Mouse (Mus musculus) ES-E14 (cell line): Measurements from ENCODE around the gene Rps13. TPM values are rescaled to one million over a fixed set of nuclear protein-coding genes. Genes with fewer than 3 reads are reported as not detected.

Source experiments
- DNase-seq: peaks from one replicate; pipeline ENCODE4 v3.0.0-alpha.2; 2013; ENCODE audit warnings: low read depth, low spot score
- H3K27ac ChIP-seq: 2 replicates; pipeline ENCODE4 v1.5.1; 2012; ENCODE audit warnings: low read depth, mild to moderate bottlenecking, low read length, moderate library complexity, mixed read lengths; ENCODE audit not compliant: poor library complexity, insufficient read depth, severe bottlenecking
- H3K36me3 ChIP-seq: 2 replicates; pipeline ENCODE4 v1.6.1; 2012; ENCODE audit warnings: mild to moderate bottlenecking, low read length, moderate library complexity, mixed read lengths; ENCODE audit not compliant: control insufficient read depth, poor library complexity, insufficient read depth, severe bottlenecking
- H3K4me1 ChIP-seq, 2 experiments: fragments of 150-350 bp in 1 of 2; sonication (generic) in 1 of 2; 2 replicates each; pipeline ENCODE4 v1.6.1; 2012; ENCODE audit warnings: low read length in 2 of 2, mild to moderate bottlenecking in 1 of 2, mixed read lengths in 1 of 2; ENCODE audit not compliant: control insufficient read depth in 2 of 2, insufficient read depth in 2 of 2, poor library complexity in 1 of 2
- H3K4me3 ChIP-seq, 2 experiments: fragments of 150-350 bp in 1 of 2; sonication (generic) in 1 of 2; 2 replicates each; pipeline ENCODE4 v1.5.1; 2012; ENCODE audit warnings: low read length in 2 of 2, low read depth in 1 of 2, mild to moderate bottlenecking in 1 of 2, mixed read lengths in 1 of 2; ENCODE audit not compliant: insufficient read depth in 1 of 2, poor library complexity in 1 of 2, severe bottlenecking in 1 of 2
- H3K9ac ChIP-seq: 2 replicates; pipeline ENCODE4 v1.6.1; 2012; ENCODE audit warnings: low read depth, mild to moderate bottlenecking, low read length, mixed read lengths; ENCODE audit not compliant: poor library complexity, insufficient read depth, severe bottlenecking
- H3K9me3 ChIP-seq: fragments of 150-350 bp; sonication (generic); 2 replicates; pipeline ENCODE4 v1.6.1; 2012; ENCODE audit warnings: low read depth, mild to moderate bottlenecking, low read length; ENCODE audit not compliant: control insufficient read depth, insufficient read depth
- CHD2 ChIP-seq: IDR thresholded peaks from 2 replicates; pipeline ENCODE4 v1.6.1; 2014; ENCODE audit warnings: mild to moderate bottlenecking, low read depth, low read length, inconsistent platforms
- HCFC1 ChIP-seq: IDR thresholded peaks from 2 replicates; pipeline ENCODE4 v1.6.1; 2012; ENCODE audit warnings: low read length, inconsistent platforms, borderline replicate concordance; ENCODE audit not compliant: insufficient read depth
- MAFK ChIP-seq: IDR thresholded peaks from 2 replicates; pipeline ENCODE4 v1.6.1; 2014; ENCODE audit warnings: mild to moderate bottlenecking, low read depth, low read length, inconsistent platforms; ENCODE audit not compliant: insufficient read depth
- ZC3H11A ChIP-seq: IDR thresholded peaks from 2 replicates; pipeline ENCODE4 v1.6.1; 2012; ENCODE audit warnings: low read depth, mild to moderate bottlenecking, inconsistent platforms, low read length, borderline replicate concordance
- ZNF384 ChIP-seq: IDR thresholded peaks from 2 replicates; pipeline ENCODE4 v1.6.1; 2012; ENCODE audit warnings: low read depth, low read length, inconsistent platforms
- in situ Hi-C, 2 experiments: fragments of 600-800 bp; cut with MboI; formaldehyde crosslinking; loops; one replicate each; pipeline ENCODE4 v1.15.1; 2025; ENCODE audit warnings: low sequenced_read_pairs in 2 of 2, inconsistent platforms in 1 of 2; ENCODE audit not compliant: unreplicated experiment in 2 of 2
- total RNA-seq: library from RNA; depleted of rRNA; stranded (reverse); fragments of 300-350 nt; gene quantifications from 2 replicates; pipeline ENCODE4 v1.2.3, GENCODE M21; 2012

Gene Rps13
- total RNA-seq, 1 experiment: 1,038 TPM

DNA sequence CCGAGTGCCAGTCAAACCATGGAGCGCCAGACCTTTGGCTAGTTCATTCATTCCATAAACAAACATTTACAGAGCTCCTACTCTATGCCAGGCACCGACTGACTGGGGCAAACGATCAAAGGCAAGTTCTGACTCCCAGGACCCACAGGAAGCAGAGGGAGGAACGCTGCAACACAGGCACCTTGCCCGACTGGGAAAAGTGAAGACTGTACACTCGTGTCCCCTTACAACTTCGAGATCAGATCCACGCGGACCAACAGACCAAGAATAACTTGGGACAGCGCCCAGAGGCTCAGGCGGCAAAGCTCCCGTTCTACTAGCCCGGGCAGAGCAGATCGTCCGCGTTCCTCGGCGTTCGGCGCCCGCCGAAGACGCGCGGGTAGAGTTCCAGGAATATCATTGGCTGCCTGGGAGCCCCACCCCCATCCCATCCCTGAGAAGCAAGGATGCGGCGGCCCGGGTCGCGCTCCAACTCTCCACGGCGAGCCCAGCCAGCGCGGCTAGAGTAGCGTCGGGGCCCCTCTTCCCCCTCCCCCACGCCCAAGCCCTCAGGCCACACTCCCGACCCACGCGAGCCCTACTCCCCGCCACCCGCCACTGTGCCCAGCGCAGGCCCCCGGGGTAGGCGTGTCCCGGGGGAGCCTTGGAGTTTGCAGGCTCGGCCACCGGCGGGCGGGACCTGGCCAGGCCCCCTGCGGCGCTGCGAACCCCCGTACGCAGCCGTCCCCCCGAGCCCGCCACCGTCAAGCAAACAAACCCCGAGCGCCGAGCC lies 26.7 kb downstream of the Rps13 start:
- peak overlapping the region; percentile 95 for H3K9ac ChIP-seq
- no peak for TF ChIP-seq CHD2
- no peak for TF ChIP-seq ZNF384
- TF ChIP-seq ZC3H11A: no peak
- TF ChIP-seq HCFC1: no peak
- no peak for TF ChIP-seq MAFK
- H3K27ac ChIP-seq: peak overlapping the region; percentile 92
- no peaks in the 10 kb centered on the region for H3K9me3 ChIP-seq
- peaks cover 4 to 14% of the 10 kb centered on the region in 2 experiments; a peak in 3 of 4 replicates for H3K4me1 ChIP-seq
- no peaks in the 10 kb centered on the region; the same call in 1 of the 2 replicates for H3K36me3 ChIP-seq
- peak overlapping the region; percentile 89 to 98 for H3K4me3 ChIP-seq
- DNase-seq: peak; percentile 76
- in situ Hi-C loops: no loop called here

DNA sequence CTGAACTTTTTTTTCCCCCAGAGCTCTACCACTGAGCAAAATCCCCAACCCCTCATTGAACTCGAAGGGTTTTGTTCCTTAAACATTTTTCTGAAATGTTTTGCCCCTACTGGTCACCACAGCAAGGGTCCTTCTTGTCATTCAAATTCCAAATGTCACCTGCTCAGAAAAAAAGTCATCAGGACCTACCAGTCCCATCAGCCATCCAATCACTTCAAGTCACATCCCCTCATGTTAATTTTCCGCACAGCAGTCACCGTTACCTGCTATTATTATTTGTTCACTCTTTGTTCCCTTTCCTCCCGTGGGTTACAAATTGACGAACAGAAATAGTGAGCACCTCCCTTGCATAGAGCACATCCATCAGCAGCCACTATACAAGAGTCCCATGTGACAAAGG lies 27.4 kb downstream of the Rps13 start:
- Histone ChIP-seq H3K27ac (peak overlapping the region; percentile 92; the same call in 1 of the 2 replicates), H3K4me3 (peak overlapping the region; percentile 89 to 98), H3K36me3 (no peaks in the 10 kb centered on the region; the same call in 1 of the 2 replicates), H3K9ac (peak overlapping the region; percentile 81; the same call in 1 of the 2 replicates), H3K9me3 (no peaks in the 10 kb centered on the region), H3K4me1 (peaks cover 5 to 18% of the 10 kb centered on the region in 2 experiments; a peak in 3 of 4 replicates)
- in situ Hi-C loops: no loop called here
- TF ChIP-seq HCFC1 (no peak), MAFK (no peak), CHD2 (no peak), ZNF384 (peak; percentile 14; the same call in 1 of the 2 replicates)
- no peak for DNase-seq

DNA sequence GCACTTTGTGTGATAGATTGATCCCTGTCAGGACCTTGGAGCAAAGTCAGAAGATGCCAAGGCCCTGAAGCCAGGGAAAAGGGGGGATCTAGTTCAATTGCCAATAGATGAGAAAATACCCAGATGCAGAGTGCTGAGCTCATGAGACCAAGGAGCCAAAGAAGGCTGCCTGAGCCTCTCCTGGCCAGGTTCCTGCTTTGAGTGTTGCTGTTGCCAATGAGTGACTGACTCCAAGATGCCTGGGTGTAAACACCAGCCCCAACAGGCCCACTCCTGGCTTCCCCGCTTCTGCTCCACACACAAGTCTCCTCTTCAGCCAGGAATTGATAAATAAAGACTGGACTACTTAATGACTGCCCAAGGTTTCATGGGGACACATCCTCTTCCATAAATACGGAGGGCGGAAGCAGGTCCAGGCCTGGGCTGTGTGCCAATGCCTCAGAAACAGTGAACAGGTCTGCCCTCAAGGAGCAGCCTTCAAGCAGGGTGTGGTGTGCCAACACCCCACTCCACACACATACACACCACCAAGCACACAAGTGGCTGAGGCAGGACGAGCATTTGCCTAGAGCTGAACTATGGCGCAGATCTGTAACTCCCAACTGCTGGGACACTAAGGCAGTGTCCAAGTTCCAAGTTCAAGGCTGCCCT lies 32.2 kb downstream of the Rps13 start:
- Histone ChIP-seq H3K27ac (peak overlapping the region; percentile 68; the same call in 1 of the 2 replicates), H3K4me1 (peaks cover 12 to 37% of the 10 kb centered on the region in 2 experiments; a peak in 3 of 4 replicates), H3K4me3 (no peak overlapping the region), H3K36me3 (no peaks in the 10 kb centered on the region; the same call in 1 of the 2 replicates), H3K9ac (peak overlapping the region; percentile 25; the same call in 1 of the 2 replicates), H3K9me3 (no peaks in the 10 kb centered on the region)
- in situ Hi-C loops: no loop called here
- DNase-seq: no peak
- TF ChIP-seq MAFK (no peak), CHD2 (no peak), ZC3H11A (no peak)

DNA sequence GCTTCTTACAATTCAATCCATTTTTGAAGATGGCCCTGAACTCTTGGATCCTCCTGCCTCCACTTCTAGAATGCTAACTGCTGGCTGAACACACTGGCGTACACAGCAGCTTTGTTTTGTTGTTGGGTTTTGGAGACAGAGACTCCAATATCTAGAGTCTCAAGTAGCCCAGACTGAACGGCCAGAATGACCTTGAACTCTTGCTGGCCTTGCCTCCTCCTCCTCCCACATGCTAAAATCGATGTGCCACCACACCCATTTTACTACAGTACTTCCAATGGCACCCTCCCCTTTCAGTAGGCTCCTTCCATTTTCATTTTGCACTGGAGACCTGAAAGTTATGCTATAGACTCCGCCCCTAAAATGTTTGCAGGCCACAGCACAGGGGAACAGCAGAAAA lies 32.9 kb downstream of the Rps13 start:
- no peaks in the 10 kb centered on the region; the same call in 1 of the 2 replicates for H3K36me3 ChIP-seq
- in situ Hi-C loops: no loop called here
- peak overlapping the region in 1 of 2 experiments; percentile 33; a peak in 1 of 4 replicates for H3K4me3 ChIP-seq
- H3K9me3 ChIP-seq: no peaks in the 10 kb centered on the region
- no peak for TF ChIP-seq CHD2
- TF ChIP-seq ZC3H11A: no peak
- TF ChIP-seq MAFK: no peak
- no peak for TF ChIP-seq ZNF384
- TF ChIP-seq HCFC1: no peak
- H3K27ac ChIP-seq: peak overlapping the region; percentile 68; the same call in 1 of the 2 replicates
- peak; percentile 56 for DNase-seq
- H3K9ac ChIP-seq: peak overlapping the region; percentile 53; the same call in 1 of the 2 replicates
- H3K4me1 ChIP-seq: peaks cover 12 to 34% of the 10 kb centered on the region in 2 experiments; a peak in 3 of 4 replicates
